Mouse (Mus musculus) urinary bladder, postnatal 14 days (tissue): ENCODE results near the gene 3110082I17Rik.

Experiments used
- DNase-seq: peaks from one replicate; pipeline ENCODE4 v3.0.0; 2021; ENCODE audit warnings: low spot score

3110082I17Rik gene

GRCm38 (mm10) chr5:139324691-139325394, 135.5 kb downstream of the 3110082I17Rik start:
- DNase-seq = peak; percentile 39

DNA sequence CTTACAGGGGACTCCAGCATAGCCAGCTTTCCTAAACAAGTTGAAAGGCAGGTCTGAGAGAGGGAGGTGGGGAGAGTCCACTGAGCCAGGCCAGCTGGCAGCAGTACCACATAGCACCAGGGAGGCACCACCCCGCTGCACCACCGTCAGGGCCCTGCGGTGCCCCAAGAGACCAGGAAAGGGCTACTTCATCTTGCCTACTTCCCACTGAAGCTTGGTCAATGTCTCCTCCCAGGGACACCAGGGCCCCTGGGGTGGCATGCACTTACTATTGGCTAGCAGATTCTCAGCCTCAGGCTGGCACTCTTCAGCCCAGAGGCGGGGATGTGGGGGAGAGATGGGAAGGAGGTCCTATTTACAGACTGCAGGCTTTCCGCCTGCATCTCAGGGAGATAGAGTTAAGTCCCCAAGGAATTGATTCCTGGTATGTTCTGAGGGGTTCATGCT, 136.3 kb downstream of the 3110082I17Rik start:
- DNase-seq = peak; percentile 36

- peak; percentile 50 for DNase-seq
Measured at GRCm38 (mm10) chr5:139323260-139323924, 136.9 kb downstream of the 3110082I17Rik start.

GRCm38 (mm10) chr5:139321331-139321730, 139.0 kb downstream of the 3110082I17Rik start:
- no peak for DNase-seq

GRCm38 (mm10) chr5:139320424-139320823, 139.9 kb downstream of the 3110082I17Rik start:
- no peak for DNase-seq

- no peak for DNase-seq
Measured at GRCm38 (mm10) chr5:139317751-139318504, 142.4 kb downstream of the 3110082I17Rik start.

GRCm38 (mm10) chr5:139316982-139317675, 143.2 kb downstream of the 3110082I17Rik start:
- DNase-seq = peak; percentile 86

DNA sequence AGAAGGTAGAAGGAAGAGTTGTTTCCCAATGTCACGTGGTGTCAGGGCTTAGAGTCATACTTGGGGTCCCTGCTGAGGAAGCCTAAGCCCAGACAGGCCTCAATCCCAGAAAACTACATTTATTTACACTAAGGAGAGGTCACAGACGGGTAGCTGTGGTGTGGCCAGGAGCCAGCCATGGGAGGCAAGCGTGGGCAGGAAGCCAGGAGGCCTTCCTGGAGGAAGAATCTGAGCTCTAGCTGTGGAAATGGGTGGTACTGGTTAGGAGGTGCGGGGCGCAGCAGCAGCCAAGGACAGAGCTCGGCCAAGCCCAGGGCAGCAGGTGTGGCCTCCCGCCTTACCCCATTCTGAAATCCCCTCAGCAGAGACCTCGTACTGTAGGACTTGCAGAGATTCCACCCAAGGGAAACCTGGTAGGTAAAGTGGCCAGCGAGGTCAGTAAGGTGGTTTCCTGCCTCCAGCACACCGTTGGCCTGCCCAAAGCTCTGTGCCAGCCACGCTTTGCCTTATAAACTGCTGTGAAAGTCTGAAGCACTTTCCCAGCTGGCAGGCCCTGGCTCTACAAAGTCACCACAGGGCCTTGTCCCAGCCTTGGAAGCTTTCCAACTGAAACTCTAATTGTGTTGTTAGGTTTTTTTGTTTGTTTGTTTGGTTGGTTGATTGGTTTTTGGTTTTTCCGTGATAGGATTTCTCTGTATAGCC, 145.2 kb downstream of the 3110082I17Rik start:
- DNase-seq = no peak

DNA sequence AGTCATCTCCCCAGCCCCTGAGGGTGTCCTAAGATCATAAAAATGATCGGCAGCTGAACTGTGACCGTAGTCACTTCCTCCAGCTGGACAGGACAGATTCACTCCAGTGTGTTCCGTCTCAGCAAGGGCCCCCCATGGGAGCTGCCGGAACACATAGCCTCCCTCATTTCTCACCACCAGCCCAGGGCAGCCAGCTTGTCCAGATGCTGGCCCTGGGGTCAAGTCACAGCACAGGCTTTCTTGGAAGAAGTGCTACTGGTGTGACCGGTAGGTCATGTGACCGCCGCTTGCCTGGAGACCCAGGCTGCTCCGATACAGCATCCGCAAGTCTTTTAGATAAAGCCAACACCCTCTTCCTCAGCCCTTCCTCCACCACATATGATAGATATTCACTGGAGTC, 146.8 kb downstream of the 3110082I17Rik start:
- no peak for DNase-seq

- DNase-seq = no peak
Measured at GRCm38 (mm10) chr5:139311822-139312221, 148.5 kb downstream of the 3110082I17Rik start.

GRCm38 (mm10) chr5:139310477-139310876, 149.8 kb downstream of the 3110082I17Rik start:
- no peak for DNase-seq

DNA sequence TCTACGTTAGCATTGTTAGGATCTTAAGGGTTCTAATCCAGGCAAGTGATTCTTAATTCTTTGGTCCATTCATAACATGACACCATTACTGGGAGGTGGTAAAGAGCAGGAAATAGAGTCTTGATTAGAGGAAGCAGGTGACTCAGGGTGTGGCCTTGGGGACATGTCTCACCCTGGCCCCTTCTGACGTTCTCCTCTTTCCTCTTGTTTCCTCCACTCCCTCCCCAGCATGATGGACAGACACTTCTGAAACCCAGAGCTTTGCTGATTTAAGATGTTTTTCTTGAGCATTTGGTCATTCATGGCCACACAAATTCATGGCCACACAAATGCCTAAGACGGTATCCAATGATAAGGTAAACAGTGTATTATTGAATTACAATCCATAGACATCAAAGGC, 150.4 kb downstream of the 3110082I17Rik start:
- DNase-seq = no peak
